Mouse (Mus musculus) yolk sac, embryonic 10.5 days (tissue): ENCODE measurements around the gene Fyb.
"Not testable (repeated sequence)": the region's sequence is repeated elsewhere in the genome, so short reads cannot be mapped to it uniquely, and the experiment has no call there.

Experiments used
- DNase-seq: peaks from one replicate; pipeline ENCODE4 v3.0.0-alpha.2; 2017; ENCODE audit warnings: low spot score

Fyb gene

GRCm38 (mm10) chr15:6562161-6562560, 39.5 kb downstream of the Fyb start:
- no peak for DNase-seq

- DNase-seq, result no peak
Observed at GRCm38 (mm10) chr15:6562629-6563028, 40.0 kb downstream of the Fyb start.

GRCm38 (mm10) chr15:6564977-6565421, 42.3 kb downstream of the Fyb start:
- peak; percentile 87 for DNase-seq

GRCm38 (mm10) chr15:6565873-6566272, 43.2 kb downstream of the Fyb start:
- DNase-seq, result no peak

- no peak for DNase-seq
Observed at GRCm38 (mm10) chr15:6567993-6568392, 45.3 kb downstream of the Fyb start.

GRCm38 (mm10) chr15:6568605-6569004, 46.0 kb downstream of the Fyb start:
- DNase-seq, result no peak

GRCm38 (mm10) chr15:6569074-6569473, 46.4 kb downstream of the Fyb start:
- DNase-seq, result no peak

GRCm38 (mm10) chr15:6570164-6570861, 47.7 kb downstream of the Fyb start:
- no peak for DNase-seq

- peak; percentile 33 for DNase-seq
Observed at GRCm38 (mm10) chr15:6570876-6571275, 48.2 kb downstream of the Fyb start.

GRCm38 (mm10) chr15:6574283-6574960, 51.8 kb downstream of the Fyb start:
- no peak for DNase-seq

GRCm38 (mm10) chr15:6577971-6578370, 55.3 kb downstream of the Fyb start:
- no peak for DNase-seq

- no peak for DNase-seq
Observed at GRCm38 (mm10) chr15:6578654-6579053, 56.0 kb downstream of the Fyb start.

- DNase-seq, result no peak
Observed at GRCm38 (mm10) chr15:6579194-6579768, 56.6 kb downstream of the Fyb start.

- DNase-seq, result no peak
Observed at GRCm38 (mm10) chr15:6579769-6580261, 57.2 kb downstream of the Fyb start.

GRCm38 (mm10) chr15:6584645-6585044, 62.0 kb downstream of the Fyb start:
- no peak for DNase-seq

- DNase-seq, result not testable (repeated sequence)
Observed at GRCm38 (mm10) chr15:6586351-6586750, 63.7 kb downstream of the Fyb start.

GRCm38 (mm10) chr15:6587526-6587925, 64.9 kb downstream of the Fyb start:
- DNase-seq, result no peak

- no peak for DNase-seq
Observed at GRCm38 (mm10) chr15:6588192-6588591, 65.5 kb downstream of the Fyb start.

GRCm38 (mm10) chr15:6590846-6591451, 68.3 kb downstream of the Fyb start:
- no peak for DNase-seq

- no peak for DNase-seq
Observed at GRCm38 (mm10) chr15:6591527-6591926, 68.9 kb downstream of the Fyb start.

- DNase-seq, result no peak
Observed at GRCm38 (mm10) chr15:6592561-6593253, 70.1 kb downstream of the Fyb start.

- DNase-seq, result no peak
Observed at GRCm38 (mm10) chr15:6593254-6593623, 70.6 kb downstream of the Fyb start.
